Mouse (Mus musculus) adrenal gland, postnatal 0 days (tissue): ENCODE results near the gene Prpf38a. TPM values are rescaled to one million over a fixed set of nuclear protein-coding genes. Genes with fewer than 3 reads are reported as not detected.

Source experiments
- polyA plus RNA-seq: library from polyadenylated mRNA; unstranded; fragments of >200 nt; fragmentation: Nextera tagmentation; extraction: Ambion mirVana; gene quantifications from 2 replicates; pipeline ENCODE4 v1.2.1, GENCODE M21; 2015

Prpf38a gene
- 62.0 and 64.8 TPM in 2 replicates for polyA plus RNA-seq

DNA sequence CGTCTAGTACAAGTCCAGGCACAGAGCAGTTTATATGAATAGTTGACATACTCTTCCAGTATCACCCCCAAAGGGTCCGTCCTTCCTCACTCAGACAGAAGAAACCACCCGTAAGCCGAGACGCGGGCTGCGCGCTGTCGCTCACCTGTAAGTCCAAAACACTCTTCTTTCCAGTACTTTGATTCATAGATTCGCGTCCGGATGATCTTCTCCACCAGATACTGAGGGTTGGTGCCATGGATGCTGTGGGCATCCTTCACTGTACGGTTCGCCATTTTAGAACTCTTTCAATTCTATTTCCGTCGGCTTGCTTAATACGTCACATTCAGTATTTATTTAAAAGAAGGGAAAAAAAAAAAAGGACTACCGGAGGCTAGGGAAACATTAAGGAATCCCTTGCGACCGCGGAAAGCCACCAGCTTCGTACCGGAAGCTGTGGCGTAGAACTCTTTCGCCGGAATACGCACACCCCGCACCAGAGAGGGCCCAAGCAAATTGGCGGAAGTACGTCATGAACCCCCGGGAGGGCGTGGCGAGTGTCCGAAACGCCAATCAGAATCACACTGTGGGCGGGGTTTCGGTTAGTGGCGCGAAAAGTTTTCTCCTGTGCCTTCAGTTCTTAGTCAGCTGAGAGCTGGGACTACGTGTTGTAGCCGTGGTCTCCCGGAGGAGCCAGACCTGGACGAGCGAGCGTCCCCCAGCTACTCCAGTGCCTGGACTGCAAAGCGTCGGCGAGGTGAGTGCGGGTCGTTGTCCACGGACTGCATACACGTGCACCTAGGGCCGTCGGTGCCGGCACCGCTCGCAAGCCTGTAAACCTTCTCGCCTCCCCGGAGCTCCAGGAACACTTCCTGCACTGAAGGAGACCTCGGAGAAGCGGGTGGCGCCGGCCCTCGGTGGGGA, at the start of gene Prpf38a, which contains the start of gene Orc1:
Gene Prpf38a, minus strand, starts transcription at position 497 of the 903 bp plus-strand sequence.
Gene Orc1, plus strand, starts transcription at position 584 of the 903 bp plus-strand sequence.

DNA sequence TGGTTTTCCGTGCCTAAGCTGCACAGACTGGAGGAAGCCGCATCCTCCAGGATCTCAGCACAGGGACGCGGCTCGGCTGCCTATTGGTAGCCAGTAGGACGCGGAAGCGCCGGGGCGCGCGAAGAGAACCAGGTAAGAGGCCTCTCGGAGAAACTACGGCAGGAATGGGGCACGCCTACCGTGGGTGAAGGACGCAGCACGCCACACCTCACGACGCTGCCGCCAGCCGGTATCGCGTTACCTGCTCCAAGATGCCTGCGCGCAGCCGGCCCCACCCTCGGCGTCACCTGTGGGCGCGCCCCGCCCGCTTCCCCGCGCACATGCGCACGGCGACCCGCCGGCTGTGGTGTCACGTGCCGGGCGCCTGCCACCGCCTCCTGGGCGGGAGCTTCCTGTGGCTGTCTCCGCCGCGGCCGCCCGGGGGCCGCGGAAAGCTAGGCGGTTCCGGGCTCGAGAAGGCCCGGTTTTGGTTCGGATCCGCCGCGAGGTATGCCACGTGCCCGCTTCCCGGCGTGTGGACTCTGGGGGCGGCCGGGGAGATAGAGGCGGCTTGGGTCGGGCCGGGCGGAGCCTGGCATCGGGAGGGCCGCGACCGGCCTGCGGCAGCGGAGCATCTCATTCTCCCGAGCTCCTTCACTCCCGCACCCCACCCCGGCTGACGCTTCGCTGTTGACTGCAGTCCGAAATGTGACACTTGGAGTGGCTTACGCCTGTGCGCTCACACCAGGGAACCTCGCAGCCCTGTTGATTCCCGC, 40.6 kb upstream of the Prpf38a start, which contains the start of gene Cc2d1b:
Gene Cc2d1b, plus strand, starts transcription at position 354 of the 755 bp plus-strand sequence.

Other genes starting within 250 kb of the Prpf38a start
- 7.7 and 18.6 TPM in 2 replicates for gene Shisal2a, start 196.0 kb downstream of the Prpf38a start, polyA plus RNA-seq
- gene Gpx7, start 172.4 kb downstream of the Prpf38a start, polyA plus RNA-seq, result 64.7 and 93.1 TPM in 2 replicates
- gene Tut4, start 119.9 kb downstream of the Prpf38a start, polyA plus RNA-seq, result 38.3 and 50.2 TPM in 2 replicates
- gene Orc1, start 87 bp upstream of the Prpf38a start, polyA plus RNA-seq, result 2.8 and 4.0 TPM in 2 replicates
- 21.4 and 35.4 TPM in 2 replicates for gene Cc2d1b, start 40.6 kb upstream of the Prpf38a start, polyA plus RNA-seq
- 0.66 and 2.6 TPM in 2 replicates for gene 3110021N24Rik, start 140.3 kb upstream of the Prpf38a start, polyA plus RNA-seq
- 3.6 and 3.8 TPM in 2 replicates for gene Zfyve9, start 201.5 kb upstream of the Prpf38a start, polyA plus RNA-seq